Mouse (Mus musculus) heart, embryonic 10.5 days (tissue): ENCODE measurements around the gene Cideb. TPM values are rescaled to one million over a fixed set of nuclear protein-coding genes. Genes with fewer than 3 reads are reported as not detected.
"Not testable (repeated sequence)": the region's sequence is repeated elsewhere in the genome, so short reads cannot be mapped to it uniquely, and the experiment has no call there.

Experiments
- DNase-seq: peaks from one replicate; pipeline ENCODE4 v3.0.0-alpha.2; 2017; ENCODE audit warnings: low spot score
- H3K27ac ChIP-seq: fragments of 300-500 bp; sonication (generic); 2 replicates; pipeline ENCODE4 v1.5.1; 2016; ENCODE audit warnings: mild to moderate bottlenecking
- H3K27me3 ChIP-seq: fragments of 300-500 bp; sonication (generic); 2 replicates; pipeline ENCODE4 v1.6.1; 2016; ENCODE audit warnings: mild to moderate bottlenecking; ENCODE audit not compliant: poor library complexity, insufficient read depth, severe bottlenecking
- H3K36me3 ChIP-seq: fragments of 300-500 bp; sonication (generic); 2 replicates; pipeline ENCODE4 v1.6.1; 2016; ENCODE audit warnings: mild to moderate bottlenecking, moderate library complexity
- H3K4me1 ChIP-seq: fragments of 300-500 bp; sonication (generic); 2 replicates; pipeline ENCODE4 v1.6.1; 2016; ENCODE audit warnings: mild to moderate bottlenecking
- H3K4me3 ChIP-seq: fragments of 300-500 bp; sonication (generic); 2 replicates; pipeline ENCODE4 v1.5.1; 2016; ENCODE audit warnings: mild to moderate bottlenecking, moderate library complexity
- H3K9me3 ChIP-seq: fragments of 300-500 bp; sonication (generic); 2 replicates; pipeline ENCODE4 v1.6.1; 2016; ENCODE audit warnings: mild to moderate bottlenecking, moderate library complexity
- WGBS: fragments of 180-500 bp; shearing (Covaris S2); methylation state at CpG from one replicate; pipeline ENCODE4 v1.1.7; 2016; 5-methylcytosine and 5-hydroxymethylcytosine counted together
- polyA plus RNA-seq: library from polyadenylated mRNA; unstranded; fragments of >200 nt; fragmentation: Nextera tagmentation; extraction: Ambion mirVana; gene quantifications from 2 replicates; pipeline ENCODE4 v1.2.1, GENCODE M21; 2016

Gene Cideb
- polyA plus RNA-seq, 1 experiment from 2014 or later = 2.0 TPM

GRCm38 (mm10) chr14:55760156-55760555 is 1.9 kb upstream of the Cideb start:
- H3K36me3 ChIP-seq = peaks cover 17% of the 10 kb centered on the region
- H3K27ac ChIP-seq, H3K9me3 ChIP-seq: not testable (repeated sequence)
- DNase-seq = peak; percentile 92
- 3% methylated on average over 6 of the region's 6 CpGs for WGBS
- H3K4me3 ChIP-seq = peak overlapping the region; percentile 23; the same call in 1 of the 2 replicates
- peaks cover 50% of the 10 kb centered on the region for H3K4me1 ChIP-seq
- peaks cover 44% of the 10 kb centered on the region for H3K27me3 ChIP-seq

GRCm38 (mm10) chr14:55757566-55757965 is 692 bp downstream of the Cideb start:
- Histone ChIP-seq H3K27me3 (peaks cover 24% of the 10 kb centered on the region), H3K4me1 (peaks cover 34% of the 10 kb centered on the region), H3K9me3 (no peaks in the 10 kb centered on the region), H3K4me3 (peak overlapping the region; percentile 30), H3K36me3 (peaks cover 43% of the 10 kb centered on the region), H3K27ac (no peak overlapping the region)
- 34% methylated on average over 6 of the region's 6 CpGs for WGBS
- DNase-seq = no peak

GRCm38 (mm10) chr14:55747051-55747847 is 11.0 kb downstream of the Cideb start:
- Histone ChIP-seq H3K27ac (no peak overlapping the region), H3K4me3 (peak overlapping the region; percentile 86), H3K27me3 (no peaks in the 10 kb centered on the region), H3K36me3 (peaks cover 54% of the 10 kb centered on the region), H3K4me1 (peaks cover 31% of the 10 kb centered on the region), H3K9me3 (no peaks in the 10 kb centered on the region)
- DNase-seq = no peak
- 84% methylated on average over 10 of the region's 10 CpGs for WGBS

- WGBS = under 1% methylated on average over 31 of the region's 31 CpGs
- DNase-seq = no peak
- no peaks in the 10 kb centered on the region for H3K9me3 ChIP-seq
- peak overlapping the region; percentile 86 for H3K4me3 ChIP-seq
- H3K36me3 ChIP-seq = peaks cover 46% of the 10 kb centered on the region
- peaks cover 31% of the 10 kb centered on the region for H3K4me1 ChIP-seq
- H3K27me3 ChIP-seq = no peaks in the 10 kb centered on the region
- H3K27ac ChIP-seq = peak overlapping the region; percentile 87
Observed at GRCm38 (mm10) chr14:55745861-55746237, 12.4 kb downstream of the Cideb start.

DNA sequence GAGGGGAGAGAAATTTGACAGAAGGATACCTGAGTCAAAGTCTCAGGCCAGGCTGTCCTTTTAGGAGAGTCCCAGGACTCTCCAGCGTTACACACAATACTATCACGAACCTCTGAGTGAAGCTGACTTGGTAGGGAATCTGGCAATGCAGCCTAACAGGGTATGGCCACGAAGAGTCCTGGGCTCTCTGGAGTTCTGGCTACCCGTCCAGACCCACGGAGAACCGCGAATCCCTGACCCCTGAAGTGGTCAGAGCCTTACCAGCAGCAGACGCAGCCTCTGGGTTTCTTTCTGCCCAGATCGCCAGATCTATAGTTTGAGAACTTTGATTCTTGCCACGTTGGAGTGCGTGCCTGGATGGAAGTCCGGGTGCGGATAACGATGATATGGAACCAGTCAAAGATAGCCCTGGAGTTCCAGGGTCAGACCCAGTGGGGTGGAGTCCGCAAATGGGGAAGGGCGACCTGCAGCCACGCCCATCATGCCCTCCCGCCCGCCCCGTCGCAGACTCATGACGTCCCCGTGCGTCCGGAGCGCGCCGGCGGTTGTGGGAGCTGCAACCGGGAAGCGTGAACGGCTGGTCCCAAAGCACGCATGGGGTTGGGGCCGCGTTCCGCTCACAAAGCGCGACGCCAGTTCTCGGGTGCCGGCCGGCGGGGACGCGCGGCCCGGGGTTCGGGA is 12.9 kb downstream of the Cideb start, which contains the start of the genes Dhrs1 and Nop9:
Dhrs1 (minus strand) TSS at position 511 of the 681 bp plus-strand sequence.
Nop9 (plus strand) TSS at position 514 of the 681 bp plus-strand sequence.
- peaks cover 46% of the 10 kb centered on the region for H3K36me3 ChIP-seq
- H3K9me3 ChIP-seq = no peaks in the 10 kb centered on the region
- H3K27me3 ChIP-seq = no peaks in the 10 kb centered on the region
- H3K4me3 ChIP-seq = peak within 1 kb of the TSS; percentile 86
- DNase-seq = peak; percentile 96
- peak within 1 kb of the TSS; percentile 87 for H3K27ac ChIP-seq
- H3K4me1 ChIP-seq = peaks cover 31% of the 10 kb centered on the region
- WGBS = 2% methylated on average over 48 of the region's 48 CpGs

- Histone ChIP-seq H3K27me3 (no peaks in the 10 kb centered on the region), H3K9me3 (no peaks in the 10 kb centered on the region), H3K36me3 (peaks cover 48% of the 10 kb centered on the region), H3K4me3 (no peak overlapping the region), H3K27ac (no peak overlapping the region), H3K4me1 (peaks cover 31% of the 10 kb centered on the region)
- 19% methylated on average over 10 of the region's 10 CpGs for WGBS
- peak; percentile 89 for DNase-seq
Observed at GRCm38 (mm10) chr14:55743711-55744110, 14.5 kb downstream of the Cideb start.

DNA sequence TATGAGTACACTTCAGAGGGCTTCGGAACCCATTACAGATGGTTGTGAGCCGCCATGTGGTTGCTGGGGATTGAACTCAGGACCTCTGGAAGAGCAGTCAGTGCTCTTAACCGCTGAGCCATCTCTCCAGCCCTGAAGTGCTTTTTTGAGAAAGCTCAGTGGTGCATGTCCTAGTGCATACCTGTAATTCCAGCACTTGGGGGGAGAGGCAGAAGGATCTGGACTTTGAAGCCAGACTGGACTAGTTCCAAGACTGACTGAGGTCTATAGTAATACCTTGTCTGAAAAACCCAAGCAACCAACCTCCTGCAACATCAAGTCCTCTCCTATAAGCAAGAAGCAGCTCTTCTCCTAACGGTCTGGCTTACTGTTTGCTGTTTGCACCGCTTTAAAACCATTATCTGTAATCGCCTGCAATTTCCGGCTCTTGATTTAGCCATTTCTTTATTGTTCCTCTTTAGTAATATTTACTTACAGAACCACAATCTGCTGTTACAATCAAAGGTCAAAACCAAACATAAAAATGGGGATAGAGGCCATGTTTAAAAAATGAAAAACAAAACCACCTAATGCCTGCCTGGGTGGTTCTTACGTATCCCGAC is 21.1 kb downstream of the Cideb start:
- DNase-seq = no peak
- Histone ChIP-seq H3K36me3 (peaks cover 34% of the 10 kb centered on the region), H3K27me3 (no peaks in the 10 kb centered on the region), H3K9me3 (no peaks in the 10 kb centered on the region), H3K4me3 (no peak overlapping the region), H3K4me1 (no peaks in the 10 kb centered on the region), H3K27ac (no peak overlapping the region)
- 89% methylated on average over 9 of the region's 9 CpGs for WGBS

DNA sequence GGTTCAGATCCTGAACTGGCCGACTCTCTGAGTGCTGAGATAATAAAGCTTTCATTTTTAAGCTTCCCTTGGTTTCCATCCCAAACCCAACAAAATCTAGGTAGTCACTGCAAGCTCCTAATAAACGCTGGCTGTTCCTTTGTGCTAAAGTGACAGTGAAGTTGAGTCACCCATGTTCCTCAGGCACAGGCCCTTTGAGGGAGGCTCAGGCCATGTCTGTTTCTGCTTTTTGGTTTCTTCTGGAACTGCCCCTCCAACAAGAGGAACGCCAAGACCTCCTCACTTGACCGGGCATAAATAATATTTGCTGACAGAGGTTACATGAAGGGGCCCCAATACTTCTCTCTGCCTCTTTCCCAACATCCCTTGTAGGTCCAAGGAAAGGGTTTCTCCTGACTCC is 22.5 kb downstream of the Cideb start:
- no peak for DNase-seq
- Histone ChIP-seq H3K9me3 (no peaks in the 10 kb centered on the region), H3K4me3 (no peak overlapping the region), H3K4me1 (no peaks in the 10 kb centered on the region), H3K27me3 (0 out of 2 replicates have a peak, but pooled peaks cover 4% of the 10 kb centered on the region), H3K27ac (no peak overlapping the region), H3K36me3 (peaks cover 27% of the 10 kb centered on the region)
- 82% methylated on average over 4 of the region's 4 CpGs for WGBS

DNA sequence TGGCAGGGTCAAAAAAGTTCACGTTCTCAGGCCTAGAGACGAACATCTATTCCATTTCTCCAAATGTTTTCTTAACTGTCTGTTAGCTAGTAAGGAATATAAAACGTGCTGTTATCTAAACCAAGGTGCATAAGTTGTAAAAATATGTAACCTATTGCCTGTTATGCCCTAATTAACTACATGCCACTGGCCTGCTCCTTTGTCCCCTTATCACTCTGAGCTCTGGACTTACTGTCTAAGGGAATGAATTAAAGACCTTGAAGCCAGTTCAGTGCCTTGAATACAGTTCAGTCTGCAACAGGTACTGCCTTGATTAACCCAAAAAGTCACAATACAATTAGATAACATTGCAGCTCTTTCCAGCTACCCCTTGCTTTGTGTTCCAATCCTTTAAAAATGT is 22.9 kb downstream of the Cideb start:
- peaks cover 22% of the 10 kb centered on the region for H3K36me3 ChIP-seq
- no peaks in the 10 kb centered on the region for H3K4me1 ChIP-seq
- 64% methylated on average over 3 of the region's 3 CpGs for WGBS
- H3K27ac ChIP-seq = no peak overlapping the region
- H3K4me3 ChIP-seq = no peak overlapping the region
- H3K9me3 ChIP-seq = no peaks in the 10 kb centered on the region
- no peak for DNase-seq
- 0 out of 2 replicates have a peak, but pooled peaks cover 7% of the 10 kb centered on the region for H3K27me3 ChIP-seq

DNA sequence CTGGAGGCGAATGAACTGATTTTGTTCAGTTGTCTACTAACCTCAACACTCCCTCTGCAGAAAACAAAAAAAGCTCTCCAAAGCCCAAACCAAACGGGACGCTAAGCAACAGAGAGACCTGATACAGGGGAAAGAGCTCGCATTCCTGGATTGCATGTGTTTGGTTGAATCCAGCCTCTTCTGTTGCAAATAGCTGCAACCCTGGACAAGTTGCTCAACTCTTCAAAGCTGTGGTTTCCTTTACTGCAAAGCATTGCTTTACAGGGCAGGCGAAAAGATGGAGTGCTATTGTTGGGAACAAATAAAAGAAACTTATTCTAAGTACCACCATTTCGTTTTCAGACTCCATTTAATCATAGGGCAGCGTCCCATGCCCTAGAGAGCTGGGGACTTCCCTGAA is 23.4 kb downstream of the Cideb start:
- no peak overlapping the region for H3K4me3 ChIP-seq
- no peak overlapping the region for H3K27ac ChIP-seq
- DNase-seq = no peak
- H3K36me3 ChIP-seq = peaks cover 18% of the 10 kb centered on the region
- no peaks in the 10 kb centered on the region for H3K9me3 ChIP-seq
- WGBS = 76% methylated on average over 7 of the region's 7 CpGs
- 0 out of 2 replicates have a peak, but pooled peaks cover 12% of the 10 kb centered on the region for H3K27me3 ChIP-seq
- H3K4me1 ChIP-seq = no peaks in the 10 kb centered on the region

DNA sequence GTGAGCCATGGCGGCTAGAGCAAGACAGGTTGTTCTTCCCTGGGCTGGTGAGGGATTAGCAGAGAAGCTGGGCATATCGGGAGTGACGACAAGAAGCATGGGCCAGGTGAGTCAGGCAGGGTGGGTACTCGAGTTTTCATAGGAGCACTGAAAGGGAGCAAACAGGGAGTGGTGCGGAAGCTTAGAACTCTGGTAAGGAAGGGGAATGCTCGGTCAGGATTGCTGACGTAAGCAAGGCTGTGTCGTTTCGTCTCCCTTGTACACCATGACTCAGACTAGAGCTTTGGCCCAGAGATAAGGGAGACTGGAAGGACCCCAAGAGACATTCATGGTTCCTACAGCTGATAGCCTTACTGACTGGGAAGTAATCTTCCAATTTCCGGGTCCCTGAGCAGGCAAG is 24.4 kb downstream of the Cideb start:
- 57% methylated on average over 10 of the region's 10 CpGs for WGBS

DNA sequence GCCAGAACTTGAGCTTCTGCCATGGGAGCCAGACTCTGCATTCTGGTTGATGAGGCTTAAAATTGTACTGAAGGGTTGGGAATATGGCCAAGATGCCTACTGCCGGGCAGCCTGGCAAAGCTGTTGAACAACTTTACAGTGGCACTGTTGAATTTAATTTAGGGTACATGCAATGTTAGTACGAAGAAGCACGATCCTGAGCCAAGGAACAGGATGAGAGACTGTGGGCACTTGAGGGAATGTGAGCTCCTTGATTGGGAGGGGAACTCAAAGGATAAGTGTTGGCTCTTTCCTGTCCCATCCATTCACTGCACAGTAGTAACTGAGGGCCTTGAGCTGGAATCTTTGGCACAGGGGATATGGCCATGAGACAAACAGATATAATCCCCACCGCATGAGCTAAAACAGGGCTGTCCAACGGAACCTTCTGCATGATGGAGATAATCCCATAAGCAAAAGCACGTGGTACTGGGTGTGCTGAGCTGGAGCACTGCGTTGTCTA is 27.7 kb downstream of the Cideb start:
- Histone ChIP-seq H3K36me3 (no peaks in the 10 kb centered on the region), H3K27ac (no peak overlapping the region), H3K4me3 (no peak overlapping the region), H3K9me3 (no peaks in the 10 kb centered on the region), H3K4me1 (no peaks in the 10 kb centered on the region), H3K27me3 (0 out of 2 replicates have a peak, but pooled peaks cover 17% of the 10 kb centered on the region)
- WGBS = 79% methylated on average over 7 of the region's 7 CpGs
- DNase-seq = no peak

More for the DNA sequence above, 24.4 kb downstream of the Cideb start:
- H3K27ac ChIP-seq = no peak overlapping the region
- H3K4me1 ChIP-seq = no peaks in the 10 kb centered on the region
- DNase-seq = peak; percentile 68
- 0 out of 2 replicates have a peak overlapping the region, but pooled peaks have one; percentile 2 for H3K4me3 ChIP-seq
- H3K27me3 ChIP-seq = 0 out of 2 replicates have a peak, but pooled peaks cover 12% of the 10 kb centered on the region
- H3K9me3 ChIP-seq = no peaks in the 10 kb centered on the region
- peaks cover 8% of the 10 kb centered on the region; the same call in 1 of the 2 replicates for H3K36me3 ChIP-seq
